Mouse (Mus musculus) limb, embryonic 12.5 days (tissue): Measurements from ENCODE around the gene Cep63. TPM values are rescaled to one million over a fixed set of nuclear protein-coding genes. Genes with fewer than 3 reads are reported as not detected.
A peak's percentile ranks its signal among the peaks of the same experiment; 100 is the strongest.

Experiments
- ATAC-seq: fragments of 200-750 bp; cut with Nextera tagmentation; 2 replicates; pipeline ENCODE4 v1.8.0; 2017; ENCODE audit warnings: low read depth, moderate TSS enrichment; ENCODE audit not compliant: insufficient number of reproducible peaks, insufficient read depth, low FRiP score, low TSS enrichment
- H3K27ac ChIP-seq: fragments of 300-500 bp; sonication (generic); 2 replicates; pipeline ENCODE4 v1.5.1; 2016; ENCODE audit warnings: mild to moderate bottlenecking, moderate library complexity
- H3K27me3 ChIP-seq: fragments of 300-500 bp; sonication (generic); 2 replicates; pipeline ENCODE4 v1.6.1; 2016; ENCODE audit warnings: mild to moderate bottlenecking, moderate library complexity
- H3K36me3 ChIP-seq: fragments of 300-500 bp; sonication (generic); 2 replicates; pipeline ENCODE4 v1.6.1; 2016; ENCODE audit warnings: mild to moderate bottlenecking, moderate library complexity
- H3K4me1 ChIP-seq: fragments of 300-500 bp; sonication (generic); replicated peaks from 2 replicates; pipeline ENCODE4 v1.6.1; 2016
- H3K4me2 ChIP-seq: fragments of 300-500 bp; sonication (generic); 2 replicates; pipeline ENCODE4 v1.6.1; 2016; ENCODE audit warnings: mild to moderate bottlenecking, moderate library complexity
- H3K4me3 ChIP-seq: fragments of 300-500 bp; sonication (generic); replicated peaks from 2 replicates; pipeline ENCODE4 v1.5.1; 2016; ENCODE audit warnings: mild to moderate bottlenecking
- H3K9ac ChIP-seq: fragments of 300-500 bp; sonication (generic); replicated peaks from 2 replicates; pipeline ENCODE4 v1.6.1; 2016; ENCODE audit warnings: mild to moderate bottlenecking, moderate library complexity
- H3K9me3 ChIP-seq: fragments of 300-500 bp; sonication (generic); 2 replicates; pipeline ENCODE4 v1.6.1; 2016; ENCODE audit warnings: mild to moderate bottlenecking, moderate library complexity
- WGBS: fragments of 180-500 bp; shearing (Covaris S2); methylation state at CpG from one replicate; pipeline ENCODE4 v1.1.7; 2016; 5-methylcytosine and 5-hydroxymethylcytosine counted together
- polyA plus RNA-seq: library from polyadenylated mRNA; unstranded; fragments of >200 nt; fragmentation: Nextera tagmentation; extraction: Ambion mirVana; gene quantifications from 2 replicates; pipeline ENCODE4 v1.2.1, GENCODE M21; 2016

Gene Cep63
- polyA plus RNA-seq, 1 experiment from 2014 or later: 52.6 TPM

DNA sequence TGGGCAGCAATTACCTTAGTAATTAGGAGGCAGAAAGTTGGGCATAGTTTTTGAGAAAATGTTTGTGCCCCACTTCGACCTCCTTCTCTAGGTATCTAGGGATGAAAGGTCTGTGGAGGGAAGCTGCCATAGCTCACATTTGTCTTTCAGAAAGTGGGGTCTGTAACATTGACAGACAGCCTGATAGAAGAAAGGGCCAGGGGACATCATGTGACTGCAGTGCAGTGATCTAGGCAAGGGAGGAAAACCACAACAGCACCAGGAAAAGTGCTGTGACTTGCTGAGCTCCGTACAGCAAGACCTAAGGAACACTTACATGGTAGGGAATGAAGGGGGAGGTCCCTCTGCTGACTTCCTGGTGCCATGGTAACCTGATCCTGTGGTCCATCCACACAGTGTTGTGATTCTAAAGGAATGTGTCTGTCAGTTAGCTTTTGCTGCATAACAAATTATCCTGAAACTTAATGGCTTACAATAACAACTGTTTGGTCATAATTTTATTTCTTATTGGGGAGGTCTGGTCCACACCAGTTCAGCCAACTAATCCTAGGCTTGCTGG is 5.3 kb upstream of the Cep63 start:
- H3K36me3 ChIP-seq: peaks cover 38% of the 10 kb centered on the region; the same call in 1 of the 2 replicates
- peaks cover 17% of the 10 kb centered on the region for H3K4me1 ChIP-seq
- ATAC-seq: no peak
- peak overlapping the region; percentile 69 for H3K27ac ChIP-seq
- H3K27me3 ChIP-seq: no peaks in the 10 kb centered on the region
- no peak overlapping the region for H3K4me2 ChIP-seq
- no peak overlapping the region for H3K9ac ChIP-seq
- 59% methylated on average over 2 of the region's 2 CpGs for WGBS
- H3K4me3 ChIP-seq: no peak overlapping the region
- H3K9me3 ChIP-seq: no peaks in the 10 kb centered on the region

DNA sequence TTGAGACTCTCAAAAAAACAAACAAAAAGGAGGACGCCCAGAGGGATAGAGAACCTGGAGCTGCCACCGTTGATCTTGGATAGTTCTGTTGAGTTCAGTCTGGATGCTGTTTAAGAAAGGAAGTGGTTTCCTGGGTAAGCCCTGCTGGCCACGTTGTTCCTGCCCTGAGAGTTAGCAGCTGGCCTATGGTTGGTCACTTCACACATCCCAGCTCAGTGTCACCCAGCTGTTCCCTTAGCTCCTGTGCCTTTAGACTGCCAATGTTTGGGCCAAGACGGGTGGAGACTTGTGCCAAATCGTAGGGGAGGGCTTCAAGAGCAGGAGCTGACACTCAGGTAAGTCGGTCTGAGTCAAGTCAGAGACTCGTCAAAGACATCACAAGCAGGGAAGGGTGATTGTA is 2.7 kb upstream of the Cep63 start:
- Histone ChIP-seq H3K9ac (no peak overlapping the region), H3K4me3 (no peak overlapping the region), H3K4me2 (no peak overlapping the region), H3K9me3 (no peaks in the 10 kb centered on the region), H3K4me1 (peaks cover 25% of the 10 kb centered on the region), H3K27me3 (no peaks in the 10 kb centered on the region), H3K27ac (no peak overlapping the region), H3K36me3 (peaks cover 28% of the 10 kb centered on the region; the same call in 1 of the 2 replicates)
- ATAC-seq: no peak
- WGBS: 65% methylated on average over 7 of the region's 7 CpGs

DNA sequence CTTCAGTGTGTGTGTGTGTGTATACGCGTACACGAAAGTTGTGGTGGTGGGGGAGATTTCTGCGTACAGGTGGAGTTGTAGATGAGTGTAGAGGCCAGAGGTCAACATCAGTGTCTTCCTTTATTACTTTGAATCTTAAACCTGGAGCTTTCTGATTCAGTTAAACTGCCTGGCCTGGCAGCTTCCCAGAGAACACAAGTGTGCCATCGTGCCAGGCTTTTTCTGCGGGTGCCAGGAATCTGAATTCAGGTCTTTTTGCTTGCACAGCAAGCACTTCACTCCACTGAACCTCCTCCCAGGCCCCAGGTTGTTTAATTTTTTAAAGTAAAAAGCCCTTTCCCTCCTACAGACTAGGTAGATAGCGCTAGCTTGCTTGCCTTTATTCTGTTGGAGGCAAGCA is 1.1 kb upstream of the Cep63 start:
- peak overlapping the region; percentile 99 for H3K9ac ChIP-seq
- peaks cover 23% of the 10 kb centered on the region; the same call in 1 of the 2 replicates for H3K36me3 ChIP-seq
- H3K27me3 ChIP-seq: no peaks in the 10 kb centered on the region
- peak overlapping the region; percentile 99 for H3K27ac ChIP-seq
- no peaks in the 10 kb centered on the region for H3K9me3 ChIP-seq
- H3K4me1 ChIP-seq: peaks cover 20% of the 10 kb centered on the region
- WGBS: 84% methylated on average over 7 of the region's 7 CpGs
- H3K4me2 ChIP-seq: peak overlapping the region; percentile 65
- peak overlapping the region; percentile 92 for H3K4me3 ChIP-seq
- no peak for ATAC-seq

- no peak; the same call in 1 of the 2 replicates for ATAC-seq
- Histone ChIP-seq H3K27me3 (no peaks in the 10 kb centered on the region), H3K36me3 (peaks cover 20% of the 10 kb centered on the region; the same call in 1 of the 2 replicates), H3K9me3 (no peaks in the 10 kb centered on the region), H3K27ac (peak overlapping the region; percentile 99), H3K4me1 (peaks cover 20% of the 10 kb centered on the region), H3K4me2 (peak overlapping the region; percentile 65), H3K4me3 (peak overlapping the region; percentile 92), H3K9ac (peak overlapping the region; percentile 99)
- under 1% methylated on average over 9 of the region's 9 CpGs for WGBS
Measured at GRCm38 (mm10) chr9:102626839-102627225, 498 bp upstream of the Cep63 start.

DNA sequence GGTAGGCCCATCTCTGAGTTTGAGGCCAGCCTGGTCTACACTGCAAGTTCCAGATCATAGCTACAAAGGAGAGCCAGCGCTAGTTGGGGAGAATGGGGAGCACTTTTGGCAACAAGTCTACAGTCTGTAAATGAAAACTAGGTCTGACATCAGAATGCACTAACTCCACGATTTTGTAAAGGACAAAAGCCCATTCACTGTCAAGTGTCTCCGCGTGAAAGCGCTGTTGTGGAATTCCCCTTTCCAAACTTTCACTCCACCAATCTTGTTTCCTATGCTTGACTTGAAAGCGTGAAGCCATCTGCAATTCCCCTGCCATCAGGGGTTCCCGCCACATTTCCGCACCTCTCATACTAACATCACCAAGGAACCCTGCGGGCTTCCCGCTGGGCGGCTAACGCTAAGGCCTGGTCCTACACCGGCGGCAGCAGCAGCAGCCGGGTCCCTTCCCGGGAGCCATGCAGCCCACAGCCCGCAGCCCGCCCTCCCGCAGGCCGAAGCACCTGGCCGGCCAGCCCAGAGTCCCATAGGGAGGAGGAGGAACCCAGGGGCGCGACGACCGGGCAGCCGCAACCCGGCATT is 842 bp downstream of the Cep63 start:
- H3K4me1 ChIP-seq: peaks cover 25% of the 10 kb centered on the region
- peak; percentile 49 for ATAC-seq
- H3K36me3 ChIP-seq: peaks cover 8% of the 10 kb centered on the region; the same call in 1 of the 2 replicates
- peak overlapping the region; percentile 65 for H3K4me2 ChIP-seq
- H3K9ac ChIP-seq: peak overlapping the region; percentile 99
- H3K4me3 ChIP-seq: peak overlapping the region; percentile 92
- WGBS: 2% methylated on average over 27 of the region's 27 CpGs
- no peaks in the 10 kb centered on the region for H3K9me3 ChIP-seq
- no peaks in the 10 kb centered on the region for H3K27me3 ChIP-seq
- peak overlapping the region; percentile 99 for H3K27ac ChIP-seq

DNA sequence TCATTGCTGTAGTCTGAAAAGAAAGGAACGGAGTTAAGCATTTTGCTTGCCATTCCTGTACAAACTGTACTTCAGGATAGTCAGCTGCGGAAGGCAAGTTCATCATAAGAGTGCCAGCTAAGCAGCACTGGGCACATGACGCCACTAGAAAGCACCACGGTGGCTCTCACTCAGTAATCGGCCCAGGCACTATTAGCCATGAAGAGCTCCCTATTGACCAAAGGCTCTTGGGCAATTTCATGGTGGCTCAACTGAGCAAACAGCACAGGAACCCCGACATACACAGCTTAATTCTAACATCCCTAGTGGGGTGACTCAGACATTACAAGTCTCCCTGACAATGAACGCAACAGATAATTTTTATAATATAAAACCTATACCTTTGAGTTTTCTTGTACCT is 2.8 kb downstream of the Cep63 start:
- Histone ChIP-seq H3K36me3 (peaks cover 8% of the 10 kb centered on the region), H3K4me1 (peaks cover 25% of the 10 kb centered on the region), H3K4me2 (no peak overlapping the region), H3K9ac (no peak overlapping the region), H3K27ac (no peak overlapping the region), H3K27me3 (no peaks in the 10 kb centered on the region), H3K4me3 (no peak overlapping the region), H3K9me3 (no peaks in the 10 kb centered on the region)
- no peak for ATAC-seq
- WGBS: 91% methylated on average over 7 of the region's 7 CpGs

DNA sequence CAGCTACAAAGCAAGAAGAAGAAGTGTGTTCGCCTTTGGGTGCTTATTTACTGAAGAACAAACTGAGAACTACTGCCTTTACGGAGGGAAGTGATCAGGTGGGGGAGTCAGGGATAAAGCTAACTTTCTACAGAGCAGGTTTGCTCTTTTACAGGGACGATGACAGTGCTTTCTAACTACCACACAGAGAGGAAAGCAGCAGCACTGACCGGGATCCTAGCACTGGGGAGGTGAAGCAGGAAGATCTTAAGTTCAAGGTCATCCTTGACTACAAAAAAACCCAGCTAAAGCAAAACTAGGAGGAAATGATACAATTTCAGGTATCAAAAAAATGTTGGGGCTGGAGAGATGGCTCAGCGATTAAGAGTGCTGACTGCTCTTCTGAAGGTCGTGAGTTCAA is 3.5 kb downstream of the Cep63 start:
- H3K36me3 ChIP-seq: peaks cover 15% of the 10 kb centered on the region
- ATAC-seq: no peak
- H3K9ac ChIP-seq: no peak overlapping the region
- no peak overlapping the region for H3K4me3 ChIP-seq
- H3K4me1 ChIP-seq: peaks cover 23% of the 10 kb centered on the region
- H3K4me2 ChIP-seq: no peak overlapping the region
- WGBS: 91% methylated on average over 6 of the region's 6 CpGs
- H3K9me3 ChIP-seq: no peaks in the 10 kb centered on the region
- H3K27me3 ChIP-seq: no peaks in the 10 kb centered on the region
- H3K27ac ChIP-seq: no peak overlapping the region

DNA sequence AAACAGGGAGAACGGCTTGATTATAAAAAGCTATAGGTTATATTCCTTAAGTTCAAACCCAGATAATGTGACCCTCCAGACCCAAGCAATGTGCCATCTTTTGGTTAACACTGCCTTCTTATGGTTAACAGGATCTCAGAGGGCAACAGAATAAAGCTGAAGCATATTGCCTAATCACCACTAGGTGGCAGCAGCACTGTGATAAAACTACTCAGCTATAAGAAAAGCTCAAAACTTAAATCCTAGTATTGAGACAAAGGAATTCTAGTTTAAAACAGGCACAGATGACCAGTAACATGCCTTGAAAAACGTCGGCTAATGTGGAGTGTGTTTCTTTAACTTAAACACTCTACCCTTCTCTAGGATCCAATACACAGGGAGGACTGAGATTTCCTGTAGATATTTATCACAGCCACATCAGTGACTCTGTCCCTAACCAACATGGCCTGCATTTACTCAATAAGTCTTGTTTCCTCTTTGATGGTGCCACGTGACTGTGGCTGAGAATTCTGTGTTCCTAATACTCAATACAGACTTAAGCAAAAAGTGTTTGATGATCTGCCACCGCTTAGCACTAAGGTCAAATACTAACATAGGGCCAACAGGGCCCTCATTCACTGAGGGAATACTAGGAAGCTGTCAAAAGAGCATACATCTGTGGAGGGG is 4.0 kb downstream of the Cep63 start:
- peaks cover 19% of the 10 kb centered on the region for H3K36me3 ChIP-seq
- no peaks in the 10 kb centered on the region for H3K9me3 ChIP-seq
- no peak for ATAC-seq
- H3K4me1 ChIP-seq: peaks cover 18% of the 10 kb centered on the region
- no peak overlapping the region for H3K4me3 ChIP-seq
- no peak overlapping the region for H3K9ac ChIP-seq
- WGBS: 36% methylated on average over 5 of the region's 5 CpGs
- H3K4me2 ChIP-seq: no peak overlapping the region
- H3K27me3 ChIP-seq: no peaks in the 10 kb centered on the region
- peak overlapping the region; percentile 51; the same call in 1 of the 2 replicates for H3K27ac ChIP-seq

GRCm38 (mm10) chr9:102621385-102621784 is 4.9 kb downstream of the Cep63 start:
- H3K9me3 ChIP-seq: no peaks in the 10 kb centered on the region
- ATAC-seq: no peak
- no peak overlapping the region for H3K9ac ChIP-seq
- H3K36me3 ChIP-seq: peaks cover 22% of the 10 kb centered on the region
- H3K27ac ChIP-seq: no peak overlapping the region
- no peak overlapping the region for H3K4me3 ChIP-seq
- 23% methylated on average over 5 of the region's 5 CpGs for WGBS
- peaks cover 14% of the 10 kb centered on the region for H3K4me1 ChIP-seq
- H3K4me2 ChIP-seq: no peak overlapping the region
- no peaks in the 10 kb centered on the region for H3K27me3 ChIP-seq

- 86% methylated on average over 9 of the region's 9 CpGs for WGBS
Measured at GRCm38 (mm10) chr9:102616267-102616666, 10.1 kb downstream of the Cep63 start.

DNA sequence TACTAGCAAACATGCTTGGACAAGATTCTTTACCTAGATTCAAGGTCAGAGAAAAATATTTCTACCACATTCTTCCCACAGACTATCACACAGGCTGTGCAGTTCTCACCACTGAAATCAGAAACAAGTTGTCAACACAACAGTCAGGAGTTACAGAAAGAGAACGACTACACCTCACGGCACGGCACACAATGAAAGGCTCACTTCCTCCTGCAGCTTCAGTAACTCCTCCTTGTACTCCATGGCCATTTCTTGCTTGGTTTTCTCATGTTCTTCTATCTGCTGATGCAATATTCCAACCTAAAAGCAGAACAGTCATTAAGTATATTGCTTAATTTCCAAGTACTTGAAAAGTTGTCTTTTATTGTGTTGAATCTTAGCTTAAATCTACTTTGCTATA is 11.3 kb downstream of the Cep63 start:
- H3K36me3 ChIP-seq: peaks cover 74% of the 10 kb centered on the region
- H3K9ac ChIP-seq: no peak overlapping the region
- no peaks in the 10 kb centered on the region for H3K27me3 ChIP-seq
- no peaks in the 10 kb centered on the region for H3K9me3 ChIP-seq
- H3K4me2 ChIP-seq: no peak overlapping the region
- H3K4me3 ChIP-seq: no peak overlapping the region
- no peaks in the 10 kb centered on the region for H3K4me1 ChIP-seq
- 92% methylated on average over 3 of the region's 3 CpGs for WGBS
- no peak overlapping the region for H3K27ac ChIP-seq
- ATAC-seq: no peak

More at GRCm38 (mm10) chr9:102616267-102616666, 10.1 kb downstream of the Cep63 start:
- Histone ChIP-seq H3K27ac (no peak overlapping the region), H3K36me3 (peaks cover 65% of the 10 kb centered on the region), H3K4me1 (peaks cover 2% of the 10 kb centered on the region), H3K4me2 (no peak overlapping the region), H3K9me3 (no peaks in the 10 kb centered on the region), H3K9ac (no peak overlapping the region), H3K27me3 (no peaks in the 10 kb centered on the region), H3K4me3 (no peak overlapping the region)
- no peak for ATAC-seq
